Mouse (Mus musculus): ENCODE measurements around the gene Psme1.

- TF ChIP-seq CTCF (IDR thresholded peaks at IDR 0.05; ENCODE audit: borderline replicate concordance, control insufficient read depth, extremely low read depth, insufficient read depth, low read length, poor library complexity), result 0 out of 2 replicates have a peak, but pooled peaks have one; percentile 28
- no peak for TF ChIP-seq POLR2A (IDR thresholded peaks at IDR 0.05; ENCODE audit: control insufficient read depth, extremely low read depth, insufficient read depth, low read length, poor library complexity)
Measured at GRCm38 (mm10) chr14:55591331-55591891, 13.5 kb downstream of the Psme1 start, which contains the start of gene Rnf31.

All from thymus, adult 2 months (tissue).